Mouse (Mus musculus) myocyte (in vitro differentiated cells): ENCODE measurements around the gene Zbtb20. TPM values are rescaled to one million over a fixed set of nuclear protein-coding genes. Genes with fewer than 3 reads are reported as not detected.

ENCODE experiments used
- H3K27me3 ChIP-seq: one replicate; pipeline ENCODE4 v1.6.1; 2011; ENCODE audit not compliant: control insufficient read depth, insufficient read depth, insufficient read length
- H3K36me3 ChIP-seq: one replicate; pipeline ENCODE4 v1.6.1; 2011; ENCODE audit not compliant: control insufficient read depth, insufficient read depth
- H3K4me2 ChIP-seq: one replicate; pipeline ENCODE4 v1.6.1; 2011; ENCODE audit warnings: low read depth, control low read depth
- H3K4me3 ChIP-seq: one replicate; pipeline ENCODE4 v1.5.1; 2011; ENCODE audit warnings: mild to moderate bottlenecking, control low read depth, moderate library complexity
- H3K79me2 ChIP-seq: one replicate; pipeline ENCODE4 v1.6.1; 2011; ENCODE audit not compliant: control insufficient read depth, insufficient read depth
- H3ac ChIP-seq: one replicate; pipeline ENCODE4 v1.6.1; 2011; ENCODE audit not compliant: control insufficient read depth, insufficient read length
- CEBPB ChIP-seq: IDR thresholded peaks from 2 replicates; pipeline ENCODE4 v1.6.1; 2011; ENCODE audit warnings: mild to moderate bottlenecking, moderate library complexity; ENCODE audit not compliant: poor library complexity, insufficient read depth, severe bottlenecking
- E2F4 ChIP-seq: IDR thresholded peaks from one replicate; pipeline ENCODE4 v1.6.1; 2011; ENCODE audit warnings: mild to moderate bottlenecking, control low read depth, moderate library complexity; ENCODE audit not compliant: insufficient read depth
- MAX ChIP-seq: IDR thresholded peaks from one replicate; pipeline ENCODE4 v1.6.1; 2011; ENCODE audit warnings: low read depth, mild to moderate bottlenecking, control low read depth
- MYOD1 ChIP-seq, 3 experiments: IDR thresholded peaks; one replicate each; pipeline ENCODE4 v1.6.1; 2011; ENCODE audit warnings: control low read depth in 2 of 3, low read depth in 2 of 3, mild to moderate bottlenecking in 2 of 3, moderate library complexity in 1 of 3; ENCODE audit not compliant: insufficient read length in 2 of 3, control insufficient read depth in 1 of 3
- MYOG ChIP-seq, 3 experiments: IDR thresholded peaks; one replicate each; pipeline ENCODE4 v1.6.1; 2011; ENCODE audit warnings: control low read depth in 2 of 3, low read depth in 2 of 3, mild to moderate bottlenecking in 2 of 3; ENCODE audit not compliant: insufficient read length in 2 of 3, control insufficient read depth in 1 of 3, insufficient read depth in 1 of 3
- POLR2A ChIP-seq: IDR thresholded peaks from one replicate; pipeline ENCODE4 v1.6.1; 2011; ENCODE audit warnings: low read depth, mild to moderate bottlenecking, control low read depth, moderate library complexity; ENCODE audit not compliant: insufficient read length
- POLR2AphosphoS2 ChIP-seq: IDR thresholded peaks from one replicate; pipeline ENCODE4 v1.6.1; 2011; ENCODE audit warnings: low read depth, control low read depth; ENCODE audit not compliant: insufficient read length
- REST ChIP-seq: IDR thresholded peaks from one replicate; pipeline ENCODE4 v1.6.1; 2011; ENCODE audit warnings: mild to moderate bottlenecking, control low read depth, moderate library complexity; ENCODE audit not compliant: insufficient read depth, insufficient read length
- SRF ChIP-seq: IDR thresholded peaks from one replicate; pipeline ENCODE4 v1.6.1; 2011; ENCODE audit warnings: low read depth; ENCODE audit not compliant: control insufficient read depth, insufficient read length
- TCF12 ChIP-seq: IDR thresholded peaks from one replicate; pipeline ENCODE4 v1.6.1; 2011; ENCODE audit warnings: mild to moderate bottlenecking, control low read depth; ENCODE audit not compliant: poor library complexity, insufficient read depth, severe bottlenecking
- TCF3 ChIP-seq: IDR thresholded peaks from one replicate; pipeline ENCODE4 v1.6.1; 2011; ENCODE audit warnings: low read depth, control low read depth; ENCODE audit not compliant: insufficient read length
- USF1 ChIP-seq: IDR thresholded peaks from one replicate; pipeline ENCODE4 v1.6.1; 2011; ENCODE audit warnings: low read depth, mild to moderate bottlenecking, control low read depth, moderate library complexity
- polyA plus RNA-seq: library from polyadenylated mRNA; unstranded; fragments of >200 nt; fragmentation: generic; extraction: Trizol; gene quantifications from one replicate; pipeline ENCODE4 v1.2.1, GENCODE M21; 2012; ENCODE audit warnings: missing spikeins

Zbtb20 gene
- polyA plus RNA-seq, 1 experiment = 5.0 TPM

- H3K79me2 ChIP-seq = no peaks in the 10 kb centered on the region
- H3ac ChIP-seq = no peak overlapping the region
- no peaks in the 10 kb centered on the region for H3K36me3 ChIP-seq
- no peak overlapping the region for H3K4me2 ChIP-seq
- H3K4me3 ChIP-seq = no peak overlapping the region
- TF ChIP-seq POLR2AphosphoS2 (no peak), MYOD1 (IDR thresholded peaks at IDR 0.05; ENCODE audit: control insufficient read depth in 1 of 3, insufficient read length in 2 of 3, low read depth in 2 of 3) (no peak), USF1 (no peak), MAX (no peak), POLR2A (no peak), REST (no peak), MYOG (IDR thresholded peaks at IDR 0.05; ENCODE audit: control insufficient read depth in 1 of 3, insufficient read depth in 1 of 3, insufficient read length in 2 of 3, low read depth in 2 of 3) (no peak), E2F4 (no peak), TCF3 (no peak), TCF12 (no peak), CEBPB (no peak), SRF (no peak)
- H3K27me3 ChIP-seq = no peaks in the 10 kb centered on the region
These were observed 648.5 kb downstream of the Zbtb20 start for GRCm38 (mm10) chr16:43524179-43524578.

- no peaks in the 10 kb centered on the region for H3K27me3 ChIP-seq
- TF ChIP-seq E2F4 (no peak), USF1 (no peak), REST (no peak), MAX (no peak), MYOG (IDR thresholded peaks at IDR 0.05; ENCODE audit: control insufficient read depth in 1 of 3, insufficient read depth in 1 of 3, insufficient read length in 2 of 3, low read depth in 2 of 3) (no peak), TCF12 (no peak), MYOD1 (IDR thresholded peaks at IDR 0.05; ENCODE audit: control insufficient read depth in 1 of 3, insufficient read length in 2 of 3, low read depth in 2 of 3) (no peak), POLR2AphosphoS2 (no peak), SRF (no peak), POLR2A (no peak), TCF3 (no peak), CEBPB (no peak)
- H3K4me3 ChIP-seq = no peak overlapping the region
- H3K36me3 ChIP-seq = no peaks in the 10 kb centered on the region
- no peaks in the 10 kb centered on the region for H3K79me2 ChIP-seq
- no peak overlapping the region for H3K4me2 ChIP-seq
- H3ac ChIP-seq = no peak overlapping the region
These were observed 649.9 kb downstream of the Zbtb20 start for GRCm38 (mm10) chr16:43525624-43526023.

- Histone ChIP-seq H3ac (no peak overlapping the region), H3K4me2 (no peak overlapping the region), H3K4me3 (no peak overlapping the region), H3K27me3 (no peaks in the 10 kb centered on the region), H3K36me3 (no peaks in the 10 kb centered on the region), H3K79me2 (no peaks in the 10 kb centered on the region)
- TF ChIP-seq MYOG (IDR thresholded peaks at IDR 0.05; ENCODE audit: control insufficient read depth in 1 of 3, insufficient read depth in 1 of 3, insufficient read length in 2 of 3, low read depth in 2 of 3) (no peak), MAX (no peak), TCF3 (no peak), TCF12 (no peak), MYOD1 (IDR thresholded peaks at IDR 0.05; ENCODE audit: control insufficient read depth in 1 of 3, insufficient read length in 2 of 3, low read depth in 2 of 3) (no peak), CEBPB (no peak), USF1 (no peak), SRF (no peak)
These were observed 652.6 kb downstream of the Zbtb20 start for GRCm38 (mm10) chr16:43528300-43528699.

GRCm38 (mm10) chr16:43531328-43531727 lies 655.6 kb downstream of the Zbtb20 start:
- no peak overlapping the region for H3K4me3 ChIP-seq
- no peaks in the 10 kb centered on the region for H3K79me2 ChIP-seq
- H3K27me3 ChIP-seq = no peaks in the 10 kb centered on the region
- no peak overlapping the region for H3K4me2 ChIP-seq
- H3K36me3 ChIP-seq = no peaks in the 10 kb centered on the region
- TF ChIP-seq TCF3 (no peak), SRF (no peak), TCF12 (no peak)
- H3ac ChIP-seq = no peak overlapping the region

GRCm38 (mm10) chr16:43534103-43534502 lies 658.4 kb downstream of the Zbtb20 start:
- H3K36me3 ChIP-seq = no peaks in the 10 kb centered on the region
- no peak for TF ChIP-seq TCF12
- no peak for TF ChIP-seq MAX
- no peak for TF ChIP-seq SRF
- no peak for TF ChIP-seq TCF3
- no peak overlapping the region for H3K4me2 ChIP-seq
- H3ac ChIP-seq = no peak overlapping the region
- no peak overlapping the region for H3K4me3 ChIP-seq
- no peaks in the 10 kb centered on the region for H3K79me2 ChIP-seq
- no peaks in the 10 kb centered on the region for H3K27me3 ChIP-seq
